Mouse (Mus musculus) hindbrain, embryonic 10.5 days (tissue): ENCODE results near the gene Topaz1. TPM values are rescaled to one million over a fixed set of nuclear protein-coding genes. Genes with fewer than 3 reads are reported as not detected.
A peak's percentile ranks its signal among the peaks of the same experiment; 100 is the strongest.

Experiments used
- DNase-seq: peaks from one replicate; pipeline ENCODE4 v3.0.0-alpha.2; 2017; ENCODE audit warnings: low spot score
- H3K27ac ChIP-seq: fragments of 300-500 bp; sonication (generic); 2 replicates; pipeline ENCODE4 v1.5.1; 2016; ENCODE audit warnings: mild to moderate bottlenecking, moderate library complexity
- H3K27me3 ChIP-seq: fragments of 300-500 bp; sonication (generic); 2 replicates; pipeline ENCODE4 v1.6.1; 2016; ENCODE audit warnings: mild to moderate bottlenecking; ENCODE audit not compliant: poor library complexity, insufficient read depth, severe bottlenecking
- H3K36me3 ChIP-seq: fragments of 300-500 bp; sonication (generic); 2 replicates; pipeline ENCODE4 v1.6.1; 2016; ENCODE audit warnings: mild to moderate bottlenecking, moderate library complexity
- H3K4me1 ChIP-seq: fragments of 300-500 bp; sonication (generic); replicated peaks from 2 replicates; pipeline ENCODE4 v1.6.1; 2016; ENCODE audit warnings: mild to moderate bottlenecking
- H3K4me3 ChIP-seq: fragments of 300-500 bp; sonication (generic); 2 replicates; pipeline ENCODE4 v1.5.1; 2016; ENCODE audit warnings: mild to moderate bottlenecking, moderate library complexity
- H3K9me3 ChIP-seq: fragments of 300-500 bp; sonication (generic); 2 replicates; pipeline ENCODE4 v1.6.1; 2016; ENCODE audit warnings: mild to moderate bottlenecking, moderate library complexity
- WGBS: fragments of 180-500 bp; shearing (Covaris S2); methylation state at CpG from one replicate; pipeline ENCODE4 v1.1.7; 2016; 5-methylcytosine and 5-hydroxymethylcytosine counted together
- polyA plus RNA-seq: library from polyadenylated mRNA; unstranded; fragments of >200 nt; fragmentation: Nextera tagmentation; extraction: Ambion mirVana; gene quantifications from 2 replicates; pipeline ENCODE4 v1.2.1, GENCODE M21; 2016

Topaz1 gene
- not detected in 2 replicates for polyA plus RNA-seq

GRCm38 (mm10) chr9:122747060-122747459 lies at the start of gene Topaz1:
TSS of gene Topaz1 (plus strand) at chr9:122747346.
- H3K36me3 ChIP-seq: no peaks in the 10 kb centered on the region
- H3K9me3 ChIP-seq: no peaks in the 10 kb centered on the region
- WGBS: 75% methylated on average over 28 of the region's 28 CpGs
- H3K4me3 ChIP-seq: no peak within 1 kb of the TSS
- no peak for DNase-seq
- H3K27me3 ChIP-seq: 0 out of 2 replicates have a peak, but pooled peaks cover 4% of the 10 kb centered on the region
- no peak within 1 kb of the TSS for H3K27ac ChIP-seq
- 0 out of 2 replicates have a peak, but pooled peaks cover 2% of the 10 kb centered on the region for H3K4me1 ChIP-seq

DNA sequence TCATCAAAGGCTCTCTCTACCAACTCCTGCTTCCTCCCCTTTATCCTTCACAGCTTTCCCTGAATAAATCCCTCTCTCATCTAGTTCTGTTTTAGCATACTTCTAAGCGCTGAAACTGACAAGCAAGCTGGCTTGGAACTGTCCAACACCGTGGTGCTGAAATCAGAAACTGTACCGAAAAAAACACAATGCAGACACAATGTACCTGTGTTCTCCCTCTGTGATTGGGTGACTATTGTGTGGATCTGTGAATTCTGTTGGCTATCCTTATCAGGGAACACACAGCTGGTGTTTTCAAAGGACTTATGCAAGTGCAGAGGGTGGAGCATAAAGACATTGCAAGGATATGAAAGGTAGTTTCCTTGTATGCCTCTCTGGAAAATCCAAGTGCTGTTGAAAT lies 45.3 kb upstream of the Topaz1 start:
- WGBS: 4% methylated on average over 3 of the region's 3 CpGs
- no peaks in the 10 kb centered on the region for H3K36me3 ChIP-seq
- peak; percentile 38 for DNase-seq
- no peaks in the 10 kb centered on the region for H3K9me3 ChIP-seq
- no peak overlapping the region for H3K4me3 ChIP-seq
- H3K27ac ChIP-seq: no peak overlapping the region
- no peaks in the 10 kb centered on the region for H3K27me3 ChIP-seq
- peaks cover 5% of the 10 kb centered on the region; the same call in 1 of the 2 replicates for H3K4me1 ChIP-seq

- DNase-seq: no peak
These were observed 33.3 kb upstream of the Topaz1 start for GRCm38 (mm10) chr9:122713836-122714235.

DNA sequence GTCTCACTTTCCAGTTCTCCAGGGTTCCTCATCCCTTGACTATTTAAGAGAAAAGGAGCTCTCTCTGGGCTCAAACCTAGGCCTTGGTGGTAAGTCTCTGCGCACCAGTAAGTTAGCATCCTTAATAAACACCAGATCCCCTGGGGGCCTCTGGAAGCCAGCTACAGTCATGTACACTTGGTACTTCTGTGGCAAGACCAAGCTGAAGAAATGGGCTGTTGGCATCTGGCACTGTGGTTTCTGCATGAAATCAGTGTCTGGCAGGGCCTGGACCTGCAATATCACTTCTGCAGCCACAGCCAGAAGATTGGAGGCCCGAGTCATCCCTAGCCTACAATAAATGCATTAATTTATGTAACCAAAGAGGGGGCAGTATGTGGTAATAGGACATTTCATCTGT lies 32.1 kb upstream of the Topaz1 start:
- peaks cover 15% of the 10 kb centered on the region for H3K27me3 ChIP-seq
- DNase-seq: no peak
- peaks cover 10% of the 10 kb centered on the region for H3K4me1 ChIP-seq
- H3K27ac ChIP-seq: no peak overlapping the region
- 90% methylated on average over 2 of the region's 2 CpGs for WGBS
- H3K4me3 ChIP-seq: no peak overlapping the region
- no peaks in the 10 kb centered on the region for H3K9me3 ChIP-seq
- no peaks in the 10 kb centered on the region for H3K36me3 ChIP-seq

More at GRCm38 (mm10) chr9:122713836-122714235, 33.3 kb upstream of the Topaz1 start:
- peaks cover 10% of the 10 kb centered on the region for H3K4me1 ChIP-seq
- H3K4me3 ChIP-seq: no peak overlapping the region
- no peak overlapping the region for H3K27ac ChIP-seq
- no peaks in the 10 kb centered on the region for H3K36me3 ChIP-seq
- 59% methylated on average over 2 of the region's 2 CpGs for WGBS
- no peaks in the 10 kb centered on the region for H3K9me3 ChIP-seq
- H3K27me3 ChIP-seq: peaks cover 8% of the 10 kb centered on the region

DNA sequence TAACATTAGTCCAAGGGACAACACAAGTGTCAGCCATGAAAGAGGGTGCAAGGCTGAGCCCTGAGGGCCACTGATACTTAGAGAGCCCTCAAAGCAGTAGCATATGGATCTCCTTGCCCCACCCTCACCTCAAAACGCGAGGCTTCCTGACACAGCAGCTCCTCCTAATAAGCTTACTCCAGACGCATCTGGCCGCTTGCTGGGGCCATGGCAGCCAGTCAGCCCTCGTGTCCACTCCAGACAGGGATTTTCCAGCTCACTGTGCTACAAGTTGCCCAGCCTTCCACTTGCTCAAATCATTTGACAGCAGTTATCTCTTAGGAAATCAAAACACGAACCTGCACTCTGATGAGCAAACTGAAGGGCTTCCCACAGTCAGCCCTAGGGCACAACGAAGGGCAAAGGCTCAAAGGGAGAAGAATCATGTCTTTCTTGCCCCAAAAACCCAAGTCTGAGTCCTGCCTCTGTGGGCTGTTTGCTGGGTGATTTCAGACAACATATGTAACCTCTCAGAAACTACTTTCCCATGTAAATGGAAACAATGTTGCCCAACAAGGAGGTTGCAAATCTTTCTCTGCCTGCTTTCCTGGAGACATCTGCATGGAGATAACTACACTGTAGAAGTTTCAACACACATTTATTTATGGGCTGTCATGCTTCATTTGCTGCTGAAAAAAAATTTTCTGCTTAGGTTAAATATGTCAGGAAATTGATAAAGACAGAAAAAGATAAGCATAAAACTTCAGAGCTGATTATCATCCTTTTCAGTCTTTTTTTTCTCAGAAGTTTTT lies 30.8 kb upstream of the Topaz1 start:
- Histone ChIP-seq H3K27me3 (peaks cover 17% of the 10 kb centered on the region), H3K27ac (no peak overlapping the region), H3K9me3 (no peaks in the 10 kb centered on the region), H3K4me3 (no peak overlapping the region), H3K36me3 (no peaks in the 10 kb centered on the region), H3K4me1 (0 out of 2 replicates have a peak, but pooled peaks cover 2% of the 10 kb centered on the region)
- no peak for DNase-seq
- 42% methylated on average over 7 of the region's 7 CpGs for WGBS

- Histone ChIP-seq H3K27me3 (peaks cover 49% of the 10 kb centered on the region), H3K4me3 (no peak overlapping the region), H3K4me1 (peaks cover 9% of the 10 kb centered on the region), H3K36me3 (no peaks in the 10 kb centered on the region), H3K9me3 (no peaks in the 10 kb centered on the region), H3K27ac (no peak overlapping the region)
- no peak for DNase-seq
- WGBS: 13% methylated on average over 4 of the region's 4 CpGs
These were observed 24.9 kb upstream of the Topaz1 start for GRCm38 (mm10) chr9:122722296-122722695.

GRCm38 (mm10) chr9:122725046-122725765 lies 21.9 kb upstream of the Topaz1 start:
- Histone ChIP-seq H3K27ac (no peak overlapping the region), H3K9me3 (no peaks in the 10 kb centered on the region), H3K36me3 (no peaks in the 10 kb centered on the region), H3K4me1 (peaks cover 6% of the 10 kb centered on the region), H3K27me3 (peaks cover 44% of the 10 kb centered on the region), H3K4me3 (no peak overlapping the region)
- 30% methylated on average over 22 of the region's 22 CpGs for WGBS
- peak; percentile 10 for DNase-seq

DNA sequence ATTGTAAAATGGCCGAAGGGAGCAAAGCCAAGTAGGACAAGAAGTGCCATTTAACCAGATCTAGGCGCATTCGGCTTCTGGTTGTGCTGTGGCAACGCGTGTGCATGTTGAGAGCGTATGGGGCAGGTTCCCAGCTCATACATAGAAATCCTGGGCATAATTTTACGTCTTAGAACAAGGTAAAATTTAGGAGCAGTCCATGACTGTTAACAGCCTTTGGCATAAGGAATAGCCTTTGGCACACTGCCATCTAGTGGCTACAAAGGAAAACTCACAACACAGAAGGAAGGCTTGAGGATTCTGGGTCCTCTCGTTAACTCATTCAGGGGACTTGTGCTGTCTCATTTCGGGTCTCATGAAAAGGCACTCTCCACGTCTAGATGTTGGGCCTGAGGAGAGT lies 17.6 kb upstream of the Topaz1 start:
- 23% methylated on average over 10 of the region's 10 CpGs for WGBS

DNA sequence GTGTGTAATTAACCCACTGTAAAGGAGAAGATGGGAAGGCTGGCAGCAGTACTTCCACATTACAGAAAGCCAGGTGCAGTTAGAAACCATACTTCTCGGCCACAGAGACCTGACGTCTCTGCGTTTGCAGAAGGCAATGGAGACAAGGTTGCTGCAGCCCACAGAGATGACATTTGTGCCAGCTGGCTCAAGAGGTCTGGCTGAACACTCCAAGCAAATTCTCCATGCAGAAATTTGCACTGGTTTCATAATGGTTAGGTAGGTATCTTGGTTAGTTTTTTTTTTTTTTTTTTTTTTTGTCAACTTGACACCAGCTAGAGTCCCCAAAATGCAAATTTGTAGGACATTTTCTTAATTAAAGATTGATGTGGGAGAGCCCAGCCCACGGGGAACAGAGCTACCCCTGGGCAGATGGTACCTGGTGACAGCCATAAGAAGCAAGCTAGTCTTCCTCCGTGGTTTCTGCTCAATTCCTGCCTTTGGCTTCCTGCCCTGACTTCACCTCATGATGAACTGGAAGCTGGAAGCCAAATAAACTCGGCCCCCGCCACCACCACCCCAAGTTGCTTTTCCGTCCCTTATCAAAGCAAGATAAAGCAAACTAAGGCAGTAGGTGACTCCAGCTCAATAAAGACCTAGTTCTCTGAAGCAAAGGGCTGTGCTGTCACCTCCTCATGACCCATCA lies 14.9 kb upstream of the Topaz1 start:
- DNase-seq: no peak
- Histone ChIP-seq H3K27ac (no peak overlapping the region), H3K4me3 (no peak overlapping the region), H3K36me3 (no peaks in the 10 kb centered on the region), H3K9me3 (no peaks in the 10 kb centered on the region), H3K4me1 (no peaks in the 10 kb centered on the region), H3K27me3 (peaks cover 14% of the 10 kb centered on the region)
- WGBS: 78% methylated on average over 8 of the region's 8 CpGs

More for the DNA sequence above, 17.6 kb upstream of the Topaz1 start:
- H3K27ac ChIP-seq: no peak overlapping the region
- peak; percentile 49 for DNase-seq
- no peaks in the 10 kb centered on the region for H3K9me3 ChIP-seq
- no peak overlapping the region for H3K4me3 ChIP-seq
- H3K36me3 ChIP-seq: no peaks in the 10 kb centered on the region
- H3K4me1 ChIP-seq: no peaks in the 10 kb centered on the region
- H3K27me3 ChIP-seq: peaks cover 34% of the 10 kb centered on the region

GRCm38 (mm10) chr9:122733222-122733621 lies 13.9 kb upstream of the Topaz1 start:
- no peak for DNase-seq
- Histone ChIP-seq H3K4me3 (peak overlapping the region; percentile 39), H3K9me3 (no peaks in the 10 kb centered on the region), H3K36me3 (no peaks in the 10 kb centered on the region), H3K27ac (no peak overlapping the region), H3K4me1 (no peaks in the 10 kb centered on the region), H3K27me3 (peaks cover 9% of the 10 kb centered on the region; the same call in 1 of the 2 replicates)
- WGBS: 37% methylated on average over 12 of the region's 12 CpGs

DNA sequence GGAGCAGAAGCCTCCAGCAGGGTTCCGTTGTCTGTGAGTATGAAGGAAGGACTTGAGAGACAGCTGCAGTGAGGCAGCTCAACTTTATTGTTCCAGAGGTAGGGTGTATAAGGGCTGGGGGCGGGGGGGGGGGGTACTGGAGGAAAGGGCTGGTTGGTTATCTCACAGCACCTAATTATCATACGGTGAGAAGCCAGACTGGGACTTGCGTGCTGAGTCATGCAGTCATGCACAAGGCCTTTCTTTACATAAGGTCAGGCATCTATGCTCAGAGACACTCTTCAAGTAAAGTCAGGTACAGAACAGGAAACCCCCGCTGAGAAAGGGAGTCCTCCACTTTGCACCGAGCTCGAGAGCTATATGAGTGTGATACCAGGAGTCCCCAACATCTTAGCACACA lies 12.2 kb upstream of the Topaz1 start:
- Histone ChIP-seq H3K4me1 (no peaks in the 10 kb centered on the region), H3K9me3 (0 out of 2 replicates have a peak, but pooled peaks cover 2% of the 10 kb centered on the region), H3K27me3 (peaks cover 9% of the 10 kb centered on the region; the same call in 1 of the 2 replicates), H3K4me3 (no peak overlapping the region), H3K36me3 (no peaks in the 10 kb centered on the region), H3K27ac (no peak overlapping the region)
- whole genome bisulfite sequencing: 76% methylated on average over 7 of the region's 7 CpGs
- DNase-seq: no peak

- no peak for DNase-seq
These were observed 11.1 kb upstream of the Topaz1 start for GRCm38 (mm10) chr9:122736001-122736400.

More at GRCm38 (mm10) chr9:122736001-122736400, 11.1 kb upstream of the Topaz1 start:
- H3K4me1 ChIP-seq: no peaks in the 10 kb centered on the region
- H3K27ac ChIP-seq: no peak overlapping the region
- H3K9me3 ChIP-seq: 0 out of 2 replicates have a peak, but pooled peaks cover 2% of the 10 kb centered on the region
- no peaks in the 10 kb centered on the region for H3K27me3 ChIP-seq
- no peaks in the 10 kb centered on the region for H3K36me3 ChIP-seq
- 72% methylated on average over 2 of the region's 2 CpGs for WGBS
- no peak overlapping the region for H3K4me3 ChIP-seq
